Mouse (Mus musculus) midbrain, embryonic 14.5 days (tissue): Measurements from ENCODE around the gene Zfp90. TPM values are rescaled to one million over a fixed set of nuclear protein-coding genes. Genes with fewer than 3 reads are reported as not detected.
A peak's percentile ranks its signal among the peaks of the same experiment; 100 is the strongest.

Experiments used
- ATAC-seq: fragments of 200-750 bp; cut with Nextera tagmentation; 2 replicates; pipeline ENCODE4 v1.8.0; 2017; ENCODE audit warnings: moderate number of reproducible peaks, moderate library complexity; ENCODE audit not compliant: low FRiP score, low TSS enrichment
- DNase-seq: peaks from one replicate; pipeline ENCODE4 v3.0.0-alpha.2; 2015
- H3K27ac ChIP-seq: fragments of 300-500 bp; sonication (generic); replicated peaks from 2 replicates; pipeline ENCODE4 v1.5.1; 2014; ENCODE audit warnings: mild to moderate bottlenecking, low read depth, low read length, moderate library complexity
- H3K27me3 ChIP-seq: fragments of 300-500 bp; sonication (generic); 2 replicates; pipeline ENCODE4 v1.6.1; 2014; ENCODE audit warnings: low read length, control low read depth, mixed read lengths; ENCODE audit not compliant: control insufficient read depth, insufficient read depth
- H3K36me3 ChIP-seq: fragments of 300-500 bp; sonication (generic); 2 replicates; pipeline ENCODE4 v1.6.1; 2014; ENCODE audit warnings: low read length, control low read depth; ENCODE audit not compliant: control insufficient read depth, insufficient read depth
- H3K4me1 ChIP-seq: fragments of 300-500 bp; sonication (generic); 2 replicates; pipeline ENCODE4 v1.6.1; 2014; ENCODE audit warnings: mild to moderate bottlenecking, antibody characterized with exemption, low read length, control low read depth; ENCODE audit not compliant: control insufficient read depth, insufficient read depth
- H3K4me2 ChIP-seq: fragments of 300-500 bp; sonication (generic); 2 replicates; pipeline ENCODE4 v1.6.1; 2014; ENCODE audit warnings: mild to moderate bottlenecking, low read length, moderate library complexity
- H3K4me3 ChIP-seq: fragments of 300-500 bp; sonication (generic); replicated peaks from 2 replicates; pipeline ENCODE4 v1.5.1; 2014; ENCODE audit warnings: low read depth, low read length
- H3K9ac ChIP-seq: fragments of 300-500 bp; sonication (generic); replicated peaks from 2 replicates; pipeline ENCODE4 v1.6.1; 2014; ENCODE audit warnings: mild to moderate bottlenecking, low read length, moderate library complexity
- H3K9me3 ChIP-seq: fragments of 300-500 bp; sonication (generic); 2 replicates; pipeline ENCODE4 v1.6.1; 2016; ENCODE audit warnings: low read length, control low read depth, mixed read lengths; ENCODE audit not compliant: control insufficient read depth
- WGBS: fragments of 180-500 bp; shearing (Covaris S2); extraction: QIAGEN DNeasy Blood & Tissue Kit; methylation state at CpG from one replicate; pipeline ENCODE4 v1.1.7; 2014; 5-methylcytosine and 5-hydroxymethylcytosine counted together
- polyA plus RNA-seq: library from polyadenylated mRNA; unstranded; fragments of >200 nt; fragmentation: Nextera tagmentation; extraction: Ambion mirVana; gene quantifications from 2 replicates; pipeline ENCODE4 v1.2.1, GENCODE M21; 2014

Gene Zfp90
- polyA plus RNA-seq: 47.2 and 50.7 TPM in 2 replicates

- H3K27me3 ChIP-seq: no peaks in the 10 kb centered on the region
- H3K27ac ChIP-seq: peak within 1 kb of the TSS; percentile 97
- peak; percentile 98 for ATAC-seq
- H3K9ac ChIP-seq: peak within 1 kb of the TSS; percentile 95
- under 1% methylated on average over 46 of the region's 46 CpGs for WGBS
- H3K4me2 ChIP-seq: peak within 1 kb of the TSS; percentile 53
- peaks cover 7% of the 10 kb centered on the region for H3K4me1 ChIP-seq
- peaks cover 25% of the 10 kb centered on the region for H3K36me3 ChIP-seq
- peaks cover 19% of the 10 kb centered on the region; the same call in 1 of the 2 replicates for H3K9me3 ChIP-seq
- DNase-seq: peak; percentile 98
- H3K4me3 ChIP-seq: peak within 1 kb of the TSS; percentile 77
Measured at GRCm38 (mm10) chr8:106415182-106415971, at the start of gene Zfp90. Gene Zfp90 (plus strand): TSS chr8:106415327.

- Histone ChIP-seq H3K9ac (no peak overlapping the region), H3K4me2 (no peak overlapping the region), H3K27ac (no peak overlapping the region), H3K4me3 (no peak overlapping the region), H3K9me3 (no peaks in the 10 kb centered on the region), H3K36me3 (no peaks in the 10 kb centered on the region), H3K27me3 (no peaks in the 10 kb centered on the region), H3K4me1 (no peaks in the 10 kb centered on the region)
- ATAC-seq (no peak), DNase-seq (no peak)
- 72% methylated on average over 3 of the region's 3 CpGs for WGBS
Measured at GRCm38 (mm10) chr8:106368501-106368900, 46.6 kb upstream of the Zfp90 start.

- 92% methylated on average over 7 of the region's 7 CpGs for WGBS
- no peaks in the 10 kb centered on the region for H3K27me3 ChIP-seq
- no peak overlapping the region for H3K4me2 ChIP-seq
- no peaks in the 10 kb centered on the region for H3K9me3 ChIP-seq
- no peak for ATAC-seq
- no peak overlapping the region for H3K27ac ChIP-seq
- H3K36me3 ChIP-seq: no peaks in the 10 kb centered on the region
- H3K9ac ChIP-seq: no peak overlapping the region
- H3K4me3 ChIP-seq: no peak overlapping the region
- H3K4me1 ChIP-seq: no peaks in the 10 kb centered on the region
- DNase-seq: no peak
Measured at GRCm38 (mm10) chr8:106369069-106369468, 46.1 kb upstream of the Zfp90 start.

- Histone ChIP-seq H3K4me1 (no peaks in the 10 kb centered on the region), H3K36me3 (no peaks in the 10 kb centered on the region), H3K4me3 (no peak overlapping the region), H3K9ac (no peak overlapping the region), H3K9me3 (no peaks in the 10 kb centered on the region), H3K27me3 (no peaks in the 10 kb centered on the region), H3K27ac (no peak overlapping the region), H3K4me2 (no peak overlapping the region)
- no peak for DNase-seq
- no peak for ATAC-seq
- WGBS: 80% methylated on average over 7 of the region's 7 CpGs
Measured at GRCm38 (mm10) chr8:106375957-106376356, 39.2 kb upstream of the Zfp90 start.

DNA sequence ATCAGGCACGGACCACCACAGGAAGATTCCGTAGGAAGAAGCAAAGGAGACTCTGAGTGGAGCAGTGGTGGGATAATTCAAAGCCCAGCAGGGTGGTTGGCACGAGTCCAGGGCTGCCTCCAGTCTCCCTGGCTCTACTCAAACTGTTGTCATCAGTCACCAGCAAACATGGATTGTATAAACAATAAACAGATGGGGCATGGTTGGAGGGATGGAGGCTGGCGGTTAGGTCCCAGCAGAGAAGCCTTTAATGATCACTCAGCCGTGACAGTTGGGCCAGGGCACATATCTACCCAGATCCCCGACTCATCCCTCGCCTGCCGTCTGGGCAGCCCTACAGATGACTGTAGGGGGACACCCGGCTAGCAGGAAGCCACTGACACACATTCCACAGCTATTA lies 38.3 kb upstream of the Zfp90 start:
- ATAC-seq (no peak), DNase-seq (peak; percentile 45)
- H3K36me3 ChIP-seq: no peaks in the 10 kb centered on the region
- H3K4me3 ChIP-seq: no peak overlapping the region
- no peak overlapping the region for H3K9ac ChIP-seq
- no peaks in the 10 kb centered on the region for H3K4me1 ChIP-seq
- H3K27ac ChIP-seq: no peak overlapping the region
- no peaks in the 10 kb centered on the region for H3K27me3 ChIP-seq
- H3K9me3 ChIP-seq: no peaks in the 10 kb centered on the region
- no peak overlapping the region for H3K4me2 ChIP-seq
- 18% methylated on average over 9 of the region's 9 CpGs for WGBS

- no peak overlapping the region for H3K4me3 ChIP-seq
- no peaks in the 10 kb centered on the region for H3K9me3 ChIP-seq
- H3K9ac ChIP-seq: no peak overlapping the region
- WGBS: 68% methylated on average over 7 of the region's 7 CpGs
- no peaks in the 10 kb centered on the region for H3K27me3 ChIP-seq
- DNase-seq (no peak), ATAC-seq (no peak)
- no peaks in the 10 kb centered on the region for H3K36me3 ChIP-seq
- no peaks in the 10 kb centered on the region for H3K4me1 ChIP-seq
- no peak overlapping the region for H3K27ac ChIP-seq
- H3K4me2 ChIP-seq: no peak overlapping the region
Measured at GRCm38 (mm10) chr8:106378501-106379048, 36.6 kb upstream of the Zfp90 start.

DNA sequence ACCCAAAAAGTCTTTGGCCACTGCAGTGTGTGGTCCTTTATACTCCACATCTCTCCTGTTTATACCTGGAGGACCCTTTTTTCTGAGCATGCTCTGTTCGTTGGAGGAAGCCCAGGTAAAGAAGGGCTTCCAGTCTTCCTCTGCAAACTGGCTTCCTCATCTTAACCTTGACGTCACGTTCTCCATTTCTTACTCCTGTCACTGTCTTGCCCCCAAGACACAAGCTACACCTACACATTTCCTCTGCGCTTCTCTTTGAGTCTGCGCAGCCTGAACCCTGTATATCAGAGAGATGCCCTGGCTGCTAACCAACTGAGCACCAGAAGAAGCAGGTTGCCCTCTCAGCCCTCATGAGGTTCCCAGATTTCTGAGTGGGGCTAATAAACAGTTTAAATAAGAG lies 35.8 kb upstream of the Zfp90 start:
- DNase-seq (no peak), ATAC-seq (no peak)
- Histone ChIP-seq H3K9me3 (no peaks in the 10 kb centered on the region), H3K36me3 (no peaks in the 10 kb centered on the region), H3K9ac (no peak overlapping the region), H3K27me3 (no peaks in the 10 kb centered on the region), H3K4me3 (no peak overlapping the region), H3K4me1 (no peaks in the 10 kb centered on the region), H3K27ac (no peak overlapping the region), H3K4me2 (no peak overlapping the region)
- 89% methylated on average over 5 of the region's 5 CpGs for WGBS

DNA sequence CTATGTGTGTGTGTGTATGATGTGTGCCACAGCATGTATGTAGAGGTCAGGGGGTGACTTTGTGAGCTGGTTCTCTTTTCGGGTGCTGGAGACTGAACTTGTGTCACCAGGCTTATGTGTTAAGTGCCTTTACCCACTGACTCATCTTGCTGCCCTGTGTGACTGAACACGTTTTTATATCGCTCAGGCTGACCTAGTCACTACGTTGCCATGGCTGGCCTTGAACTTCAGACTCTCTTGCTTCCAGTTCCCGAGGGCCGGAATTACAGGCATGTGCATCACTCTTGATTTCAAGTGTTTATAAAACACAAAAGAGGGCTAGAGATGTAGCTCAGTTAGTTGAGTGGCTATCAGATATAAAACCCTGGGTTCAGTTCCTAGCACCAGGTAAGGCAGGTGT lies 34.1 kb upstream of the Zfp90 start:
- DNase-seq: no peak
- Histone ChIP-seq H3K27ac (no peak overlapping the region), H3K4me2 (no peak overlapping the region), H3K4me1 (no peaks in the 10 kb centered on the region), H3K4me3 (no peak overlapping the region), H3K27me3 (no peaks in the 10 kb centered on the region), H3K9me3 (no peaks in the 10 kb centered on the region), H3K36me3 (no peaks in the 10 kb centered on the region), H3K9ac (no peak overlapping the region)
- whole genome bisulfite sequencing: 89% methylated on average over 6 of the region's 6 CpGs
- ATAC-seq: no peak
